Mouse (Mus musculus) adrenal gland, postnatal 36 days (tissue): ENCODE measurements at regions not wholly inside any gene's neighbourhood (a gene's known extent, or its start where the extent isn't known, plus 50 kb on each side); places are given as distances from the start of the nearest gene placed in this dataset.

Experiments
- DNase-seq, 2 experiments: peaks; one replicate each; pipeline ENCODE4 v3.0.0; 2021; ENCODE audit warnings: mixed read lengths in 1 of 2

- no peak for DNase-seq
These were observed 52.3 kb downstream of the Rplp1 start for GRCm38 (mm10) chr9:61862071-61862480.

- peak; percentile 51 to 70 for DNase-seq
These were observed 54.2 kb downstream of the Rplp1 start for GRCm38 (mm10) chr9:61860147-61860546.

GRCm38 (mm10) chr9:61859438-61859837, 54.9 kb downstream of the Rplp1 start:
- DNase-seq: no peak

GRCm38 (mm10) chr9:61857817-61858216, 56.5 kb downstream of the Rplp1 start:
- DNase-seq: no peak

GRCm38 (mm10) chr9:61856686-61857085, 57.7 kb downstream of the Rplp1 start:
- DNase-seq: no peak

- DNase-seq: no peak
These were observed 58.7 kb downstream of the Rplp1 start for GRCm38 (mm10) chr9:61855686-61856085.

GRCm38 (mm10) chr9:61853841-61854240, 60.5 kb downstream of the Rplp1 start:
- DNase-seq: no peak

GRCm38 (mm10) chr9:61851331-61851730, 63.0 kb downstream of the Rplp1 start:
- DNase-seq: no peak

GRCm38 (mm10) chr9:61848401-61848800, 65.9 kb downstream of the Rplp1 start:
- no peak for DNase-seq

GRCm38 (mm10) chr9:61847496-61847895, 66.8 kb downstream of the Rplp1 start:
- no peak for DNase-seq

GRCm38 (mm10) chr9:61844645-61845044, 69.7 kb downstream of the Rplp1 start:
- no peak for DNase-seq

- no peak for DNase-seq
These were observed 70.2 kb downstream of the Rplp1 start for GRCm38 (mm10) chr9:61844141-61844540.

GRCm38 (mm10) chr9:61843513-61843912, 70.8 kb downstream of the Rplp1 start:
- no peak for DNase-seq

- DNase-seq: no peak
These were observed 72.0 kb downstream of the Rplp1 start for GRCm38 (mm10) chr9:61842384-61842783.

- DNase-seq: no peak
These were observed 73.1 kb downstream of the Rplp1 start for GRCm38 (mm10) chr9:61841222-61841621.

- no peak for DNase-seq
These were observed 74.0 kb downstream of the Rplp1 start for GRCm38 (mm10) chr9:61840353-61840752.

- no peak for DNase-seq
These were observed 81.1 kb downstream of the Rplp1 start for GRCm38 (mm10) chr9:61833226-61833625.

- peak; percentile 78 to 85 for DNase-seq
These were observed 84.1 kb downstream of the Rplp1 start for GRCm38 (mm10) chr9:61830236-61830635.

GRCm38 (mm10) chr9:61829736-61830135, 84.6 kb downstream of the Rplp1 start:
- DNase-seq: no peak

GRCm38 (mm10) chr9:61829301-61829700, 85.0 kb downstream of the Rplp1 start:
- DNase-seq: peak; percentile 4 to 7

GRCm38 (mm10) chr9:61827721-61828120, 86.6 kb downstream of the Rplp1 start:
- no peak for DNase-seq

- DNase-seq: no peak
These were observed 87.3 kb downstream of the Rplp1 start for GRCm38 (mm10) chr9:61827014-61827413.

- no peak for DNase-seq
These were observed 87.9 kb downstream of the Rplp1 start for GRCm38 (mm10) chr9:61826415-61826814.

GRCm38 (mm10) chr9:61825804-61826203, 88.5 kb downstream of the Rplp1 start:
- no peak for DNase-seq

GRCm38 (mm10) chr9:61819836-61820235, 94.5 kb downstream of the Rplp1 start:
- no peak for DNase-seq
